Mouse (Mus musculus) heart, embryonic 16.5 days (tissue): ENCODE results near the gene 2610301B20Rik. TPM values are rescaled to one million over a fixed set of nuclear protein-coding genes. Genes with fewer than 3 reads are reported as not detected.
"Not testable (repeated sequence)": the region's sequence is repeated elsewhere in the genome, so short reads cannot be mapped to it uniquely, and the experiment has no call there.

Experiments used
- ATAC-seq: fragments of 200-750 bp; cut with Nextera tagmentation; replicated peaks from 2 replicates; pipeline ENCODE4 v1.8.0; 2017; ENCODE audit warnings: moderate number of reproducible peaks; ENCODE audit not compliant: insufficient read depth, low FRiP score; ENCODE audit errors: extremely low read depth
- H3K27ac ChIP-seq: fragments of 300-500 bp; sonication (generic); 2 replicates; pipeline ENCODE4 v1.5.1; 2014; ENCODE audit warnings: mild to moderate bottlenecking, low read length, control low read depth, moderate library complexity
- H3K27me3 ChIP-seq: fragments of 300-500 bp; sonication (generic); 2 replicates; pipeline ENCODE4 v1.6.1; 2014; ENCODE audit warnings: low read length, mixed read lengths; ENCODE audit not compliant: control insufficient read depth, insufficient read depth
- H3K36me3 ChIP-seq: fragments of 300-500 bp; sonication (generic); 2 replicates; pipeline ENCODE4 v1.6.1; 2014; ENCODE audit not compliant: control insufficient read depth, insufficient read depth
- H3K4me1 ChIP-seq: fragments of 300-500 bp; sonication (generic); 2 replicates; pipeline ENCODE4 v1.6.1; 2014; ENCODE audit warnings: low read length, mixed read lengths; ENCODE audit not compliant: control insufficient read depth, insufficient read depth
- H3K4me2 ChIP-seq: fragments of 300-500 bp; sonication (generic); 2 replicates; pipeline ENCODE4 v1.6.1; 2014; ENCODE audit warnings: low read depth, mild to moderate bottlenecking, control low read depth, low read length
- H3K4me3 ChIP-seq: fragments of 300-500 bp; sonication (generic); 2 replicates; pipeline ENCODE4 v1.5.1; 2014; ENCODE audit warnings: mild to moderate bottlenecking, control low read depth, low read length
- H3K9ac ChIP-seq: fragments of 300-500 bp; sonication (generic); 2 replicates; pipeline ENCODE4 v1.6.1; 2014; ENCODE audit warnings: low read length, control low read depth
- H3K9me3 ChIP-seq: fragments of 300-500 bp; sonication (generic); replicated peaks from 2 replicates; pipeline ENCODE4 v1.6.1; 2016; ENCODE audit warnings: low read length; ENCODE audit not compliant: control insufficient read depth
- WGBS: fragments of 180-500 bp; shearing (Covaris S2); extraction: QIAGEN DNeasy Blood & Tissue Kit; methylation state at CpG from one replicate; pipeline ENCODE4 v1.1.7; 2014; 5-methylcytosine and 5-hydroxymethylcytosine counted together
- polyA plus RNA-seq: library from polyadenylated mRNA; unstranded; fragments of >200 nt; fragmentation: Nextera tagmentation; extraction: Ambion mirVana; gene quantifications from 2 replicates; pipeline ENCODE4 v1.2.1, GENCODE M21; 2015

2610301B20Rik gene
- polyA plus RNA-seq, 1 experiment from 2014 or later = 25.2 TPM

DNA sequence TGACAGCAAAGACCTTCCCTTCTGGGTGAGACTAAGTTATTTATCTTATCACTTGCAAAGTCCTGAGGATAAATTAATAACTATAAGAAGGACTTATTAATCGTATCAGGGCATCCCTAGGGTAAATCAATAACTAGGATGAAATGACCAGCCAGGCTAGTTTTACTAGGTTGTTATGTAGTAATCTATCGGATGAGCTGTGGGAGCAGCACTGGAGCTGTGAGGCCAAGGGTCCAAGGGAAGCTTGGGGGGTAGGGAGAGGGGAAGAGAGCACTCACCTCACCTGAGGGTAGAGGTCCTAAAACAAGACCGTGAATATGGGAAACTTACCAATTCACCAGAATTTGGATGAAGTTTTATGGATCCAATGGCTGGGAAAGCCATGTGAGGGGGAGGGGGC, 13.5 kb upstream of the 2610301B20Rik start:
- no peaks in the 10 kb centered on the region for H3K9me3 ChIP-seq
- ATAC-seq = no peak
- 78% methylated on average over 3 of the region's 3 CpGs for WGBS
- no peak overlapping the region for H3K4me3 ChIP-seq
- no peak overlapping the region for H3K9ac ChIP-seq
- H3K4me1 ChIP-seq = no peaks in the 10 kb centered on the region
- H3K4me2 ChIP-seq = no peak overlapping the region
- H3K27ac ChIP-seq = no peak overlapping the region
- no peaks in the 10 kb centered on the region for H3K36me3 ChIP-seq
- no peaks in the 10 kb centered on the region for H3K27me3 ChIP-seq

DNA sequence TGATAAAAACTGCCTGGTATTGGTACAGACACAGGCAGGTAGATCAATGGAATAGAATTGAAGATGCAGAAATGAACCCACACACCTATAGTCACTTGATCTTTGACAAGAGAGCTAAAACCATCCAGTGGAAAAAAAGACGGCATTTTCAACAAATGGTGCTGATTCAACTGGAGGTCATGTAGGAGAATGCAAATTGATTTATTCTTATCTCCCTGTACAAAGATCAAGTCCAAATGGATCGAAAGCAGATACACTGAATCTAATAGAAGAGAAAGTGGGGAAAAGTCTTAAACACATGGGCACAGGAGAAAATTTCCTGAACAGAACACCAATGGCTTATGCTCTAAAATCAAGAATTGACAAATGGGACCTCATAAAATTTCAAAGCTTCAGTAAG, 11.4 kb upstream of the 2610301B20Rik start:
- not testable (repeated sequence) for H3K27ac ChIP-seq, H3K4me3 ChIP-seq, H3K27me3 ChIP-seq, H3K4me1 ChIP-seq, H3K36me3 ChIP-seq, H3K4me2 ChIP-seq, H3K9me3 ChIP-seq, ATAC-seq, H3K9ac ChIP-seq
- 90% methylated on average over 2 of the region's 2 CpGs for WGBS

DNA sequence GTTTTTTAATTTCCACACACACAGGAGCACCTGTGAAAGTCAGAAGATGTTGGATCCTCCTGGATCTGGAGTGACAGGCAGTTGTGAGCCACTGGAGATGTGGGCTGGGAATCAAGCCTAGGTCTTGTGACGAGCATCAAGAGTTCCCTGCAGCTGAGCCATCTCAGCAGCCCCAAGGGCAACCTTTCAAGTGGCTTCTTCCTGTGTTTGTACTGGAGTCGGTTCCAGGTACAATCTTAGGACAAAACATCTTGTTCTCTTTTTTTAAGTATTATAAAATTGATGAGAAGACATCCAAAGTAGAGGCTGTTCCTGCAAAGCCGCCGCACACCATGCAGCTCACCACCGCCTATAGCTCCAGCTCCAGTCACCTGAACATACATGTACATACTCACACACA, 2.1 kb upstream of the 2610301B20Rik start:
- no peaks in the 10 kb centered on the region for H3K27me3 ChIP-seq
- H3K4me1 ChIP-seq = peaks cover 9% of the 10 kb centered on the region
- no peaks in the 10 kb centered on the region for H3K36me3 ChIP-seq
- no peaks in the 10 kb centered on the region for H3K9me3 ChIP-seq
- no peak overlapping the region for H3K4me2 ChIP-seq
- H3K27ac ChIP-seq = no peak overlapping the region
- H3K4me3 ChIP-seq = no peak overlapping the region
- no peak overlapping the region for H3K9ac ChIP-seq
- no peak for ATAC-seq
- 82% methylated on average over 5 of the region's 5 CpGs for WGBS

DNA sequence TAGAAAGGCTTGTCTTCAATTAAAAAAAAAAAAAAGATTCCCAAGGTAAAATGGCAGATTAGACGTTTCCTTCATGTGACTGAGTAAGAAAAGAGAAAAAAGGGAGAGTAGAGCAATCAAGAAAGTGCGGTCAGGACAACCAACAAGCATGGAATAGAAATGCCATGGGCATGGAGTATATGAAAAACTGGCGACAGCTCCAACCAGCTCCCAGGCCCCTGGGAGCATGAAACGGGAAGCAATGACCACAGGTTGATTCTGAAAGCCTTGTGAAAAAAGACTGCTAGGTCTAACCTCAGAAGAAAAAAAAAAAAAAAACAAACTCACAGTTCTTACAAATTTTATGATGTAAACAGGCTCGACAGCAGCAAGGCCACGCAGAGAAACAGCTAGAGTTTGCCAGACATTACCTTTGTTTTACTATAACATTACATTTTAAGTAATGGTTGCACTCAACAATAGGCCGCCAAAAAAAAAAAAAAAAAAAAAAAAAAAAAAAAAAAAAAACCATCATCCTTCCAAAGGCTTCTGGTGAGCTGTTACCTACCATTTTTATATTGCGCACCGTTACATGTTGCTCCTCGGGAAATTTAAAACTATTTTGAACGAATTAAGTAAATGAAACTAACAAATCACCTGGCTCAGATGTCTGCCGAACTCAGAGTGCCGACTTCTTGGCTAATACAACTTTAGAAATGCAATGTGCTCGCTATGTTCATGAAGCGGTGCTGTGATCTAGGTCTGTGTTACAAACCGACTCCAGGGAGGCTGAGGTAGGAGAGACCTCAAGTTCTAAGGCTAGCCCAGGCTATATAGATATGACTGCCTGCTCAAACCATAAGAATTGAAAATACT, 1.4 kb upstream of the 2610301B20Rik start:
- peak overlapping the region; percentile 79 for H3K4me2 ChIP-seq
- no peaks in the 10 kb centered on the region for H3K9me3 ChIP-seq
- peak overlapping the region; percentile 91 for H3K4me3 ChIP-seq
- no peak overlapping the region for H3K27ac ChIP-seq
- peak overlapping the region; percentile 56 for H3K9ac ChIP-seq
- H3K36me3 ChIP-seq = no peaks in the 10 kb centered on the region
- peaks cover 9% of the 10 kb centered on the region for H3K4me1 ChIP-seq
- H3K27me3 ChIP-seq = no peaks in the 10 kb centered on the region
- WGBS = 32% methylated on average over 16 of the region's 16 CpGs
- ATAC-seq = no peak

DNA sequence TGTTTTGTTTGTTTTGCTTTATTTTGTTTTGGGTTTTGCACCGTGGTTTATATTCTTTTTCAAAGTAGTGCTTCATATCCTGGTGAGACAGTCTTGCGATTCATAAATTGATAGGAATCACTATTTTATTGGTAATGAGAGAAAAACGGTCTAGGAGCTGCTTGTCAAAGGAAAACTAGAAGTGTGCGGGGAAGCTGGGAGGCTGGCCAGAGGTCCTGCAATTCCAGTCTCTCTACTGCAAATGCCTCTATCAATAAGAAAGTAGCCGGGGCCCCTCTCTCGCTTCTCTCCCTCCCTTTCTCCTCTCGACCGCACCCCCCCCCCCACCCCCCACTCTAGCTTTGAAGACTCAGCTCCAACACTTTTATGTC, 764 bp upstream of the 2610301B20Rik start:
- Histone ChIP-seq H3K27ac (peak overlapping the region; percentile 49; the same call in 1 of the 2 replicates), H3K9me3 (no peaks in the 10 kb centered on the region), H3K4me2 (peak overlapping the region; percentile 79), H3K9ac (peak overlapping the region; percentile 56), H3K4me3 (peak overlapping the region; percentile 91), H3K4me1 (peaks cover 9% of the 10 kb centered on the region), H3K27me3 (no peaks in the 10 kb centered on the region), H3K36me3 (no peaks in the 10 kb centered on the region)
- peak; percentile 42 for ATAC-seq
- 5% methylated on average over 8 of the region's 8 CpGs for WGBS

DNA sequence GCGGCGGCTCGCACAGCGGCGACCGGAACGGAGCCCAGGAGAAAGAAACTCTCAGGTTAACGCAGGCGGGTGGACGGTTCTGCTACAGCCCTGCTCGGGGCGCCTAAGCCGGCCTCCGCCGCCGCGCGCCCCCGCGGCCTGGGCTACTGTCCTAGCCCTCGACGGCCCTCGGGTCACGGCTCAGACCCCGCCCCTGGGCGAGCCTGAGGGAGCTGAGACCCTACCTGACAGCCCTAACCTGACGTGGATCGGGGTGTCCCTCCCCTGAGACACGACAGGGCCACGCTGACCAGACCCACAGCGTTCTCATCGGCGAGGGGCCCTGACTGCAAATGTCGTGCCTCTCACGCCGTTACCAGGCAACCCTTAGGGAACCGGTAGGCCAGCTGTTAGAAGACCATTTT, 422 bp downstream of the 2610301B20Rik start:
- under 1% methylated on average over 37 of the region's 37 CpGs for WGBS
- no peaks in the 10 kb centered on the region for H3K9me3 ChIP-seq
- H3K9ac ChIP-seq = peak overlapping the region; percentile 92
- H3K36me3 ChIP-seq = no peaks in the 10 kb centered on the region
- ATAC-seq = peak; percentile 74
- H3K4me1 ChIP-seq = peaks cover 9% of the 10 kb centered on the region
- peak overlapping the region; percentile 91 for H3K4me3 ChIP-seq
- peak overlapping the region; percentile 98 for H3K27ac ChIP-seq
- H3K27me3 ChIP-seq = no peaks in the 10 kb centered on the region
- peak overlapping the region; percentile 79 for H3K4me2 ChIP-seq

DNA sequence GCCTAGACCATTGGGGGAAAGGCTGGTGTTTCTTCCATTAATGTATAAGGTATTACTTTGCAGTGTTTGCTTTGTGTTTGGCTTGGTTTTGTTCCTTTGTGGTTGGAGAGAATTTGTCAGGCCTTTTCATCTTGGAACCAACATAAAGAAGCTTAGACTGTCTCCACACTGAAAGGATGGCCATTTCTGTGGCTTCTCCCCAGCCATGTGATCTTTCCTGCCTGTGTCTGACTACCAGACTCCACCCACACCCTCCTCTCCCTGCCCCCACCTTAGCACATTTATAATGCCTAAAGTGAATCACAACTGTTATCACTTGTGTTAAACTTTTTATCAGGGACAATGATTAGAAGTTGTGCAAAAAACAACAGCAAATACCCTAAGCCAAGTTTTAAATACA, 1.1 kb downstream of the 2610301B20Rik start:
- Histone ChIP-seq H3K27ac (peak overlapping the region; percentile 98), H3K9ac (peak overlapping the region; percentile 92), H3K4me3 (peak overlapping the region; percentile 91), H3K9me3 (no peaks in the 10 kb centered on the region), H3K27me3 (no peaks in the 10 kb centered on the region), H3K36me3 (no peaks in the 10 kb centered on the region), H3K4me2 (peak overlapping the region; percentile 79), H3K4me1 (peaks cover 9% of the 10 kb centered on the region)
- ATAC-seq = no peak

DNA sequence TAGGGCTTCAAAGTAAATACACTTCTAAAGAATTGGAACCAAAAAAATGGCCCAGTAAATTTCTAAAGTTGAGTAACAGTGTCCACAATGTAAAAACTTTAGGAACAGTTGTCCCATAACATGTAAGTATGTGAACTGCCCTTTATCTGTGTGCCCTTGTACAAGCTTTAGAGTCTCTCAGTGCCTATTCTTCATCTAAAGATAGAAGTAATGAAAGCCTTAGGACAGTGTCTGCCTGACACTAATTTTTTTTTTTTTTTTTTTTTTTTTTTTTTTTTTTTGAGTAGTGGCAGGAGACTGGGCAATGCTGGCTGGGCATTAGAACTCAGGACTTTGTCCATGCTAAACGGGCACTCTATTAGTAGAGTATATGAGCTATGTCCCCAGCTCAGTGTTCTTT, 2.8 kb downstream of the 2610301B20Rik start:
- Histone ChIP-seq H3K9me3 (no peaks in the 10 kb centered on the region), H3K4me1 (peaks cover 9% of the 10 kb centered on the region), H3K36me3 (no peaks in the 10 kb centered on the region), H3K9ac (no peak overlapping the region), H3K27ac (no peak overlapping the region), H3K4me2 (no peak overlapping the region), H3K4me3 (no peak overlapping the region), H3K27me3 (no peaks in the 10 kb centered on the region)
- ATAC-seq = no peak
- WGBS = 77% methylated on average over 1 of the region's 1 CpGs

DNA sequence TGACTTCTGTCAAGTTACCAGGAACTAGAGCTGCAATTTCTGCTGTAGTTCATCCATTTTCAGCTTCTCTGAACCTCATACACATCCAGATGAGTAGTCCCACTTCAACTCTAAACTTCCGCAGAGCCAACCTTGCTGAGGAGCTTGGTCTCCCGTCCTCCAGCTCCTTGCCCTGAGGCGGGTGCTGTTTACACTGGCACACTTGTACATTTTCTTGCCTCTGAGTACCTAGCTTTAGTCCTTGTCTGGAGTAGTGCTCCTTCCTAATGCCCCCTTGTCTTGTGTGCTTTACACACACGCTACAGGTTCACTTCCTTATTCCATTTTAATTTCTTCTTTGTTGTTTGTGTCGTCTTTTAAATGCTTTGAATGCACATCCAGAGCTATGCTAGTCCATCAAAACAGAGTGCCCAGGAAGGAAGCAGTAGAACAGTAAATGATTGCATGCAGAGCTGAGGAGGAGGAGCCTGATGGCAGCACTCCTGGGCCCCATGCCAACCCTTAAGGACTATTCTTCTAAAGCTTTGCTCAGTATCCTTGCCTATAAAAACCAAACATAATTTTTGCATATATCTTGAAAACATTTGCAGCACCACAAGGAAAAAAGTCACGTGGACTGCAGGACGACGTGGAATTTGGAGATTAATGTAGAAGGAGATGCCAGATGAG, 9.6 kb downstream of the 2610301B20Rik start:
- WGBS = 84% methylated on average over 8 of the region's 8 CpGs
- H3K4me2 ChIP-seq = no peak overlapping the region
- H3K4me3 ChIP-seq = no peak overlapping the region
- 0 out of 2 replicates have a peak, but pooled peaks cover 3% of the 10 kb centered on the region for H3K4me1 ChIP-seq
- ATAC-seq = no peak
- H3K9me3 ChIP-seq = peaks cover 5% of the 10 kb centered on the region
- H3K27me3 ChIP-seq = no peaks in the 10 kb centered on the region
- peaks cover 21% of the 10 kb centered on the region for H3K36me3 ChIP-seq
- no peak overlapping the region for H3K27ac ChIP-seq
- H3K9ac ChIP-seq = no peak overlapping the region
